Mouse (Mus musculus): ENCODE data around the gene Ankrd35. TPM values are rescaled to one million over a fixed set of nuclear protein-coding genes. Genes with fewer than 3 reads are reported as not detected.

Ankrd35 gene
- polyA plus RNA-seq (2017; shearing (Covaris generic)) = not detected

DNA sequence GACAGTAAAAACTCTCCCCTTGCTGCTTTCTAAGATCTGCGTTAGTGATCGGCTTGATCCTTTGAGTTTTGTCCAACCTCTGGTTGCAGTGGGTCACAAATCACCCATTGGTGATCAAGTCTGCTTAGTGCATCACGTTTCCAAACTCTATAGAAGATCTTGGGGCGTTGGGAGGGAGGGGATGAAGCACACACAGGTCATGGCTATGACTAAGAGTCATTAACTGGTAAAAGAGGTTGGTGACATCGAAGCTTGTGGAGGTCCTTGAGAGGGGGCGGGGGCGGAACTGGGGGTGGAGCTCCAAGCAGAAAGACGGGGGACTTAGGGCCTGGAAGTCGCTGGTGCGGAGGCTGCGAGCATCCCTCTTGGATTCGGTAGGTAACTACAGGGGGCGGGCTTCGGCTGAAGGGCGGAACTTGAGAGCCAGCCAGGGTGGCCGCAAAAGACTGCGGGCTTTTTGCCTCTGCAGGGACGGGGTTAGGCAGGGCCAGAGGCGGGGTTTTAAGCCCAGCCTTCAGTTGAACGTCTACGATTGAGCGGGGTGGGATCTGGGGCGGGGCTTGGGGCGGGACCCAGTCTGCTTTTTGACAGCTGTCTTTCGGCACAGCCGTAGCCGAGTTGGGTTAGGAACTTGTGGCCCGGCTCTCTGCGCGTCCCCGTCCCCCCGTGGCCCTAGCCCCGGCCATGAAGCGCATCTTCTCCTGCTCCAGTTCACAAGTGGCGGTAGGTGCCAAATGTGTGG lies at the start of gene Ankrd35:
Gene Ankrd35 (plus strand): TSS at position 405 of the 742 bp plus-strand sequence.

DNA sequence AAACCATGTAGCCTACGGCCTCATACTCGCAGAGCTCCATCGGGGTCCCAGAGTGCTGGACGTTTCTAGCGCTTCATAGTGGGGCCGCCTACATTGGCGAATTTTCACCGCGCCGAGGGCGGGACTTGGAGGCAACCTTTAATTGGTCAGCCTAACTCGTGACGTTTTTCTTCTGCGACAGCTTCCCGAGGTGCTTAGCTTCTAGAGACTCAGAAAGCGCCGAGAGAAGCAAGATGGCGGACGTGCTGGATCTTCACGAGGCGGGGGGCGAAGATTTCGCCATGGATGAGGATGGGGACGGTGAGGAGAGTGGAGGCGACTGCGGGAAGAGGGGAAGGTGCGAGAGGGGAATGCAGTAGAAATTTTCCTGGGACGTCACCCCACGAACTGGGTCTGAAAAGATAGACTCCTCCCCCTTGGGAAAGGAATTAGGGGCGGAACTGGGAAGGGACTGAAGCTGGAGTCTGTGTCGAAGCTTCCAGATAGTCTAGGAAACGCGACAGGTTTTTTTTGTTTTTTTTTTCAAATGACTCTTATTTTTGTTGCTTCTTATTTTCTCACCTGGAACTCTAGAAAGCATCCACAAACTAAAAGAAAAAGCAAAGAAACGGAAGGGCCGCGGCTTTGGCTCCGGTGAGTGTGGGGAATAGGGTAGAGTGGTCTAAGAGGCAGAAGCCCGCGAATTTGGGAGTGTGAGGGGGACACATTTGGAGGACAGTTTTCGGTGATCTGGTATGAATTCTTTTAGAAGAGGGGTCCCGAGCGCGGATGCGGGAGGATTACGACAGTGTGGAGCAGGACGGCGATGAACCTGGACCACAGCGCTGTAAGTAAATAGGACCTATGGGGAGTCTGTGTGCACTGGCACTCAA lies 40.0 kb upstream of the Ankrd35 start, which contains the start of gene Rbm8a:
Gene Rbm8a (plus strand): TSS at position 205 of the 872 bp plus-strand sequence.

DNA sequence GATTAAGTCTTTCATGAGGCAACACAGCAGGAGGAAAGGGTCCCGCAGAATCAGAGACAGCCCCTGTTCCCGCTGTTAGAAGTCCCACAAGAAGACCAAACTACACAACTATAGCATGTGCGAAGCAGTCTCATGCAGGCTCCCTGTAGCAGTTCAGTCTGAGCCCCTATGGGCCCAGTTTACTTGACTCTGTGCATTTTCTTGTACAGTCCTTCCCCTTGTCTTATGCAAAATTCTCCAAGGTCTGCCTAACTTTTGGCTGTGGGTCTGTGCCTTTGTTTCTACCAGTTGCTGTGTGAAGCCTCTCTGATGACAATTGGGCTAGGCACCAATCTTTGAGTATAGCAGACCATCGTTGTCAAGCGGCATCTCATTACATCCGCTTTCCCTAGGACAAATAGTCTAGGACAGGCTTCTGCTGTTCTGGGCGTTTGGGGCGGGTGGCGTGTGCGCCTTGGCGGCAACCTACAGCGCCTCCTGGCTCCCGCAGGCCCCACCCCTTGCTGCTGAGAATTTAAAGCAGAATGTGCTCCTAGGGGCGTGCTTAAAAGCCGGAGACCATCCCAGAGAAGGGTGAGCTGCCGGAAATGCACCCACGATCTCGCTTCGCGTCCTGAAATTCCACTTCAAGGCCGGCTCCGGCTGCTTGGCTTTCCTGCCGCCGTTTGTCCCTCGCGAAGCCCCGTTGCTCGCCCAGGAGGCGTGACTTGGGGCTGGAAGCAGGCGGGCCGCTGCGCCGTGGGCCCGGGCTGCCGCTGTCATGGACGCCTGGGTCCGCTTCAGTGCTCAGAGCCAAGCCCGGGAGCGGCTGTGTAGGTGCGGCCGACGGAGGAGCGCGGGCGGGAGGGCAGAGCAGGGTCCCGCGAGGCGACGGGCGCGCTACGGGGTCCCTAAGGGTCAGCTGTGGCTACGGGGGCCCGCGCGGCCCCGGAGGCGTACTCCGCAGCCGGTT lies 34.7 kb upstream of the Ankrd35 start, which contains the start of the genes Pex11b and Gm42957:
Gene Pex11b (plus strand): TSS at position 449 of the 952 bp plus-strand sequence.
Gene Gm42957 (plus strand): TSS at position 547 of the 952 bp plus-strand sequence.

DNA sequence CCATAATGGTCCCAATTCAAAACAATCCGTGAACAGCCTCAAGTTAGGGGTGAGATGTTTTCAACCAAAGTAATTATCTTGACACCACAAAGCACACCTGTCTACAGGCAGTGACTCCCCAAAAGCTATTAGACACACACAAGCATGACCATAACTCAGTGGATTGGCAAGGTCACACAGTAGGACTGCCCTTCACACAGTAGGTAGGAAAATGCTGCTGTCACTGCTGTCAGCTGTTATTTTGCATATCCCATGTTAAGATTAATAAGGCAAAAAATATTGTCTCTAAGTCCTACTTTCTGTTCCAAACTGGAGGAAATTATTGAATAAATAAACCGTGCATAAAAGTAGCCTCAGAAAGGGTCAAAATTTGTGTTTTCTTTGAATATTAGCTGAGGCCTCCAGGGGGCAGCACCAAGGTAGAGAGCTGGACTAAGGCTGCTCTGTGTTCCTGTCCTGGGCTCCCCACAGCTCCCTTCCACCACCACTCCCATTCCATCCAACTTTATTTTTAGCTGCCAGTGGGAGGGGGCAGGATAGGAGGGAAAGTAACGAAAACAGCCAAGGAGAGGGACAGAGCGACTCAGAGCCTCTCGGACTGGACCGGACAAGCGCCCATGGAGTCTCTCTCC lies 24.8 kb upstream of the Ankrd35 start, which contains the start of gene Itga10:
Gene Itga10 (plus strand): TSS at position 567 of the 632 bp plus-strand sequence.

DNA sequence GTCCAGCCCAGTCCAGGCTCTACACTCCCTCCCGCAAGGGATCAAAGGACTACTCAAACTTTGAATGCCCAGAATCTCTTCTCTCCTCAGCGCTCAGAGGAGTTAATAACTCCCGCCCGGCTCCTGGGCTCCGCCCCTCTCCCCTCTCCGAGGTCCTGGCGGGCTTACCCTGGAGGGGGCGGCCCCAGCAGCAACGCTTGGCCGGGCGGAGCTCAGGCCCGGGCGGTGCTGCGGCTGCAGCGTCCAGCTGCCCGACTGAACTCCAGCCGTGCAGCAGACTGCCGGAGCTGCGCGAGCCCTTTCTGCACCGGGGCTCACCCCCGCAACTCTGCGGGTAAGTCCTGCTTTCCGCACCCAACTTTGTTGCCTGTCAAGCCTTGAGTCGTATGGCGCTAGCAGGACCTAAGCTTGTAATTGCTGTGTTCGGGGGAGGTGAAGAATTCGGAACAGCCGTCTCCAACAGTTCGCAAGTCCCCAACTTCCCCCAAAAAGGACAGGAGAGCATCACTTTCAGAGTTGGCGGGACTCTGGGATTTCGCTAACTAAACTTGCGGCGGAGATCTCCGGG lies 26.4 kb downstream of the Ankrd35 start, which contains the start of gene Pias3:
Gene Pias3 (plus strand): TSS at position 187 of the 568 bp plus-strand sequence.

DNA sequence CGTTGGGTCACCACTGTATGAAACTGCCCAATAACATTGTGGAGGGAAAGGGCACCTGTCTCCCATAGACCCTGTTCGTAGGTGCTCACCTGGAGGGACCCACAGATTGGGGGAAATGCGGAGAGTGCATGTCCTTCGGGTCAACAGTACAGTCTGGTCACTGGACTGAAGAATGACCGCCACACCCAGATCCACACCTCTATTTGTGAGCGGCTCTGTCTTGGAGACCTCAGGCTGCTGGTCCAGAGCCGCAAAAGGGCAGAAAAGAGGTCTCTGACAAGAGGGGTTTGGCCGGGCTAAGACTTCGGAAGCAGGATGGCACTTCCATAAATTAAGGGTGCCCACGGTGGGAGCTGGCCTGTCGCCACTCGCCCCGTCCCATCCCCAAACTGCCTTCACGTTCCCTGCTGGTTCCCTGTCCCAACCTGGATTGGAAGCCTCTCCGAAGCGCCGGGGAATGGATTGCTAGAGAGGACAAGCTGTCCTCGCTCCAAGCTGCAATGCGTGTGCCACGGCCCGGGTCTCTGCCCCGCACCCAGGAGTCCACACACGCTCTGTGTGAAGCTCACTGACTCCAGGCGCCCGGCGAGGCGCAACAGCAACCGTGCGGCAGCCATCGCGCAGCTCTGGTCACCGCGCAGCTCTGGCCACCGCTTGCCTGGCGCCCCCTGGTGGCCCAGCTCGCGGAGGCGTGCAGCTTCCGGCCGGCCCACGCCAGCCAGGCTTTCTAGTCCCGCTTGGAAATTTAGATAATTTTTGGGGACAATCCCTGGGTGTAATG lies 38.2 kb downstream of the Ankrd35 start, which contains the start of gene Nudt17:
Gene Nudt17 (minus strand): TSS at position 660 of the 781 bp plus-strand sequence.

DNA sequence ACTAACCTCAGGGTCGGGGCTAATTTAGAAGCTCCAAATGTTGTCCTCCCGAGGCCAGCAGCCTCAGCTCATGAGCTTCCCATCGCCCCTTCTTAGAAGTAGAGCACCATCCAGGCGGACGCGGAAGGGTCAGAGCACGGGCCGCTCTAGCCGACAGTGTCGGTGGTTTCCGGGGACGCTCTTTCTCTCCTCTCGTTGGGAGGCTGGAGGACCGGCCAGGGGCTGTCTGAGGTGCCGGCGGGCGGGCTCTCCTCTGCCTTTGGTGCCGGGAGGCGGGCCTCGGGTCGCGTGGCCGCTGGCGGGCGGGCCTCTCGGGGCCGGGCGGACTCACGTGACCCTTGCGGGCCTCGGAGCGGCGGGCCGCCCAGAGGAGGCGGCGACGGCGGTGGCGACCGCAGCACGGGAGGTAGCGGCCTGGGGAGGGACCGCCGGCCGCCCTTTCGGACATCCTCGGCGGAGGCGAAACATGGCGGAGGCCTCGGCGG lies 57.5 kb downstream of the Ankrd35 start, which contains the start of the genes Polr3c and Rnf115:
Gene Polr3c (minus strand): TSS at position 286 of the 485 bp plus-strand sequence.
Gene Rnf115 (plus strand): TSS at position 322 of the 485 bp plus-strand sequence.

Other genes starting within 250 kb of the Ankrd35 start
- gene BC107364, start 217.8 kb upstream of the Ankrd35 start, polyA plus RNA-seq (2017; shearing (Covaris generic)) = not detected
- not detected for gene Hfe2, start 145.0 kb upstream of the Ankrd35 start, polyA plus RNA-seq (2017; shearing (Covaris generic))
- 718 TPM for gene Txnip, start 112.2 kb upstream of the Ankrd35 start, polyA plus RNA-seq (2017; shearing (Covaris generic))
- 0.93 TPM for gene Gm16253, start 93.1 kb upstream of the Ankrd35 start, polyA plus RNA-seq (2017; shearing (Covaris generic))
- gene Polr3gl, start 76.0 kb upstream of the Ankrd35 start, polyA plus RNA-seq (2017; shearing (Covaris generic)) = 22.0 TPM
- 0.07 TPM for gene Ankrd34a, start 73.5 kb upstream of the Ankrd35 start, polyA plus RNA-seq (2017; shearing (Covaris generic))
- 0.29 TPM for gene Lix1l, start 69.0 kb upstream of the Ankrd35 start, polyA plus RNA-seq (2017; shearing (Covaris generic))
- gene Rbm8a, start 40.2 kb upstream of the Ankrd35 start, polyA plus RNA-seq (2017; shearing (Covaris generic)) = 166 TPM
- 49.6 TPM for gene Pex11b, start 34.8 kb upstream of the Ankrd35 start, polyA plus RNA-seq (2017; shearing (Covaris generic))
- gene Gm42957, start 34.7 kb upstream of the Ankrd35 start, polyA plus RNA-seq (2017; shearing (Covaris generic)) = 0.24 TPM
- 0.16 TPM for gene Itga10, start 24.5 kb upstream of the Ankrd35 start, polyA plus RNA-seq (2017; shearing (Covaris generic))
- gene Pias3, start 26.3 kb downstream of the Ankrd35 start, polyA plus RNA-seq (2017; shearing (Covaris generic)) = 25.1 TPM
- 0.50 TPM for gene Nudt17, start 38.4 kb downstream of the Ankrd35 start, polyA plus RNA-seq (2017; shearing (Covaris generic))
- gene Polr3c, start 57.5 kb downstream of the Ankrd35 start, polyA plus RNA-seq (2017; shearing (Covaris generic)) = 72.2 TPM
- 120 TPM for gene Rnf115, start 57.5 kb downstream of the Ankrd35 start, polyA plus RNA-seq (2017; shearing (Covaris generic))
- gene Pdzk1, start 159.2 kb downstream of the Ankrd35 start, polyA plus RNA-seq (2017; shearing (Covaris generic)) = not detected
- gene Cd160, start 159.2 kb downstream of the Ankrd35 start, polyA plus RNA-seq (2017; shearing (Covaris generic)) = 22.4 TPM
- gene Gja5, start 234.6 kb downstream of the Ankrd35 start, polyA plus RNA-seq (2017; shearing (Covaris generic)) = 0.31 TPM
- gene Gpr89, start 235.2 kb downstream of the Ankrd35 start, polyA plus RNA-seq (2017; shearing (Covaris generic)) = 23.0 TPM